Mouse (Mus musculus): Measurements from ENCODE around the gene Pou3f1. TPM values are rescaled to one million over a fixed set of nuclear protein-coding genes. Genes with fewer than 3 reads are reported as not detected.
A peak's percentile ranks its signal among the peaks of the same experiment; 100 is the strongest.
"Not testable (repeated sequence)": the region's sequence is repeated elsewhere in the genome, so short reads cannot be mapped to it uniquely, and the experiment has no call there.

Pou3f1 gene
- polyA plus RNA-seq, 1 experiment from 2014 or later = 19.3 TPM

DNA sequence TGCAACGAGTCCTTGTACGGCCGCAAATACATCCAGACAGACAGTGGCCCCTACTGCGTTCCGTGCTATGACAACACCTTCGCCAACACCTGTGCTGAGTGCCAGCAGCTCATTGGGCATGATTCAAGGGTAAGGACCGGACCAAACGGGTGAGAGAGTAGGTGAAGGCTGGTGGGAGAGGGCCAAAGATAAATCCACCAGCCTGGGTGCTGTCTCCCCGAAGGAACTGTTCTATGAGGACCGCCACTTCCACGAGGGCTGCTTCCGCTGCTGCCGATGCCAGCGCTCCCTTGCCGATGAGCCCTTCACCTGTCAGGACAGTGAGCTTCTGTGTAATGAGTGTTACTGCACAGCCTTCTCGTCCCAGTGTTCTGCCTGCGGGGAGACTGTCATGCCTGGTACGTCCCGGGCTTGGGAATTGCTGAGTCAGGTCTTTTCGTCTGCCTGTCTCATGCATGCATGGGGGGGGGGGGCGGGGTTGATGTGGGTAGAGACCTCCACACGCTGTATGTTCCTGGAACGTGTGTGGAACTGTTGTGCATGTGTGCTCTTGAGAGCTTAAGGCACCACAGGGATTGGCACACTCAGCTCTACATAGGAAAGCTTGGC lies 49.2 kb downstream of the Pou3f1 start:
- no peaks in the 10 kb centered on the region for H3K9me3 ChIP-seq
- no peak overlapping the region for H3K4me2 ChIP-seq (replicated peaks)
- H3K9ac ChIP-seq (replicated peaks) = no peak overlapping the region
- H3K27ac ChIP-seq = no peak overlapping the region; the same call in 1 of the 2 replicates
- ATAC-seq = no peak
- H3K4me3 ChIP-seq (replicated peaks) = no peak overlapping the region
- WGBS = 91% methylated on average over 23 of the region's 23 CpGs
- H3K27me3 ChIP-seq = peaks cover 31% of the 10 kb centered on the region
- H3K36me3 ChIP-seq = no peaks in the 10 kb centered on the region
- H3K4me1 ChIP-seq (replicated peaks) = peaks cover 51% of the 10 kb centered on the region

DNA sequence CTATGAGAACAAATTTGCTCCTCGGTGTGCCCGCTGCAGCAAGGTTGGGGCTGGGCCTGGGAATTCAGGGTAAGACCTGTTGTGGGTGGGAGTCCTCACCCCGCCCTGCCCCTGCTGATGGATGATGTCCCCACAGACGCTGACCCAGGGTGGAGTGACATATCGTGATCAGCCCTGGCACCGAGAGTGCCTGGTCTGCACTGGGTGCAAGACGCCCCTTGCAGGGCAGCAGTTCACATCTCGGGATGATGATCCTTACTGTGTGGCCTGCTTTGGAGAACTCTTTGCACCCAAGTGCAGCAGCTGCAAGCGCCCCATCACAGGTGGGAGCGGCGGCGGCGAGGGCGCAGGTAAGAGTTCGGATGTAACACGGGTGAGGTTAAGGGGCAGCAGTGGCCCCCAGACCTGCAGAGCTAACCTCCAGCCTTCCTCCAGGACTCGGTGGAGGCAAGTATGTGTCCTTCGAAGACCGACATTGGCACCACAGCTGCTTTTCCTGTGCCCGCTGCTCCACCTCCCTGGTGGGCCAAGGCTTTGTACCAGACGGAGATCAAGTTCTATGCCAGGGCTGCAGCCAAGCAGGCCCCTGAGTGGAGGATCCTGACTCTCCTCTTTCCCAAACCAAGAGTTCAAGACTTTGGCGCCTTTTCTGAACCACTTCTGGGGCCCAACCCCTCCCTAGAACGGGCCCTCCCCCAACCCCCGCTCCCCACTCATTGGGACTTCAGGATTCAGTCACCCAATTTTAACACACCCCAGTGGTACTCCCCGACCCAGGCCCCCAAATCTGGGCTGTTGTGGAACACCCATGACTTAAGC lies 51.0 kb downstream of the Pou3f1 start:
- H3K4me1 ChIP-seq (replicated peaks) = peaks cover 41% of the 10 kb centered on the region
- ATAC-seq; H3K9ac ChIP-seq (replicated peaks); H3K27ac ChIP-seq; H3K36me3 ChIP-seq; H3K9me3 ChIP-seq; H3K4me2 ChIP-seq (replicated peaks); H3K4me3 ChIP-seq (replicated peaks): not testable (repeated sequence)
- peaks cover 32% of the 10 kb centered on the region for H3K27me3 ChIP-seq
- 87% methylated on average over 25 of the region's 25 CpGs for WGBS

DNA sequence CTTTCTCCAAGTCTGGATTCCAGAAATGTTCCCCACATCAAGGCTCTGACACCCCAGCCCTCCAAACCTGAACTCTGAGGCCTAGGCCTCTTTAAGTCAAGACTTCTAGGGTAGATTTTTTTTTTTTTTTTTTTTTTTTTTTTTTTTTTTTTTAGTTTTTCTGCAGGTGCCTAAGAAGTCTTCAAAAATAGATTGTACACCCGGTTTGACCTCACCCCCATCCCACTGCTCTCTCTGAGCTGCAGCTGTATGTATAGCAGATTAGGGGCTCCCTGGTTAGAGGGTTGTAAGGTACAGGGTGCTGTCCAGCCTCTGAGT lies 51.6 kb downstream of the Pou3f1 start:
- H3K27ac ChIP-seq; H3K9ac ChIP-seq (replicated peaks); H3K4me3 ChIP-seq (replicated peaks); ATAC-seq; H3K36me3 ChIP-seq; H3K9me3 ChIP-seq: not testable (repeated sequence)
- Histone ChIP-seq H3K27me3 (peaks cover 32% of the 10 kb centered on the region), H3K4me2 (replicated peaks) (peak overlapping the region; percentile 57), H3K4me1 (replicated peaks) (peaks cover 41% of the 10 kb centered on the region)
- 6% methylated on average over 1 of the region's 1 CpGs for WGBS

DNA sequence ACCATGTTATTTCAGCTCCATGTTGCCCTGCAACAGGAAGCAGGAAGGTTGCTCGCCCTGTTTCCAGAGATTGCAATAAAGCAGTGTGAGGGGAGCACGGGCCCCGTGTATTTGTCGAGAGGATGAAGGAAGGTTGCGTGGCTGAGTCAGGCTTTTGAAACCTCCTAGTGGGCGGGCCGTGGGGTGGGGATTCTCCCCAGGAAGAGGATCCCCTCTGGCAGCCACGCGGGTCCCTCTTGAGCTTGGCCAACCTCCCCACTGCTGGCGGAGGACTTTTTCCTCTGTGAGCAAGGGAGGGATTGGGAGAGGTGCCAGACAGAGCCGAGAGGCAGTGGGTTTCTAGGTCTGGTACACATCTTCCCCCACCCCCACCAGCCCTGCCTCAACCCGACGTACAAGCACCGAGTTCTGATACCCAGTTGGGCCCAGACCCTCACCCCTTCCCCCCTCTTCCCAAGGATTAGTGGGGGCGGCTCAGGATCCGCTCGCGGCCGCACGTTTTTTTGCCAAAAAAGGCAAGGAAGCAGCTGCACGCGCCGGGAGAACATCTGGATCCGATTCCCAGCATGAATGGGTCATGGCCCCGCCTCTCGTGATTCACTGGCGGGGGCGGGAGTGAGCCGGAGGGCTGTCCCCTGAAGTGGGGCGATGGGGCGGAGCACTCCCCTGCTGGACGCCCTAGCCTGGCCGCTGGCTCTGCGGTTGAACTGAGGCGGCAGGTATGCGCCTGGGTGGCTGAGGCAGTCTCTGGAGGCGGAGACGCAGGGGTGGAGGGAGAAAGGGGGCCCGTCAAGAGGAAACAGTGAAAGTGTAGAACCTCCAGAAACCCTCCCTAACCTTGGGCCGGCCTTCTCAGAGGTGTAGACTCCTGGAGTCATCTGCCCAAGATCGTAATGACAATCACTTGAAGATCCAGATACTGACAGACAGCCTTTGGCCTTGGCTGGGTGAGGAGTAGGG lies 52.2 kb downstream of the Pou3f1 start:
- Histone ChIP-seq H3K4me1 (replicated peaks) (peaks cover 35% of the 10 kb centered on the region), H3K4me3 (replicated peaks) (peak overlapping the region; percentile 28), H3K4me2 (replicated peaks) (peak overlapping the region; percentile 57), H3K36me3 (no peaks in the 10 kb centered on the region), H3K9ac (replicated peaks) (peak overlapping the region; percentile 52), H3K27me3 (peaks cover 32% of the 10 kb centered on the region), H3K9me3 (no peaks in the 10 kb centered on the region), H3K27ac (no peak overlapping the region; the same call in 1 of the 2 replicates)
- peak; percentile 53 for ATAC-seq
- WGBS = 2% methylated on average over 41 of the region's 41 CpGs

DNA sequence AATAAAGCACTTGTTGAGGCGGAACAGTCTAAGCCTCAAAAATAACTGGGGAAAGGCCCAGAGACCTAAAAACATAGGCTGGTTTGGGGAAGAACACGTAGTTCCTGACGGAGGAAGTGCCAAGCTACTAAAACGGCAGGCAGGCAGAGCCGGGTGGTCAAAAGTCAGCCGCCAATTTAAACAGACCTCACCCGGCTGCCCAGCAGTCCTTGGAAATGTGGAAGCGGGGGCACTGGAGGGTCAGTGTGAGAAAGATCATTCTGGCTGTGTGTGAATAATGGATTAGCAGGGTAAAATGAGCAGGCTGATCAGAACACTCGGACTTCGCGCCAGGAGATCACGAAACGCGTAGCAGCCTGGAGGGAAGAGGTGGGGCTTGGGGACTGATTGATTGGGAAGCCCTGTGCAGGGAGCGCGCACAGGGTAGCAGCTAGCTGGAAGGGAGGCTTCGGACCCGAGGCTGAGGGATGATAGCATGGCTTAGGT lies 53.4 kb downstream of the Pou3f1 start:
- Histone ChIP-seq H3K36me3 (no peaks in the 10 kb centered on the region), H3K27ac (no peak overlapping the region), H3K4me3 (replicated peaks) (peak overlapping the region; percentile 15), H3K4me2 (replicated peaks) (peak overlapping the region; percentile 46), H3K9me3 (no peaks in the 10 kb centered on the region), H3K9ac (replicated peaks) (no peak overlapping the region), H3K27me3 (peaks cover 32% of the 10 kb centered on the region), H3K4me1 (replicated peaks) (peaks cover 27% of the 10 kb centered on the region)
- WGBS = 3% methylated on average over 18 of the region's 18 CpGs
- no peak for ATAC-seq

Other genes starting within 250 kb of the Pou3f1 start
- 0.79 and 1.1 TPM in 2 replicates for gene 3100002H09Rik, start 46.0 kb upstream of the Pou3f1 start, polyA plus RNA-seq (2015; fragmentation: Nextera tagmentation; extraction: Ambion mirVana)
- 48.3 and 51.1 TPM in 2 replicates for gene Utp11, start 36.8 kb downstream of the Pou3f1 start, polyA plus RNA-seq (2015; fragmentation: Nextera tagmentation; extraction: Ambion mirVana)
- 2.8 and 3.0 TPM in 2 replicates for gene Fhl3, start 43.9 kb downstream of the Pou3f1 start, polyA plus RNA-seq (2015; fragmentation: Nextera tagmentation; extraction: Ambion mirVana)
- 147 and 153 TPM in 2 replicates for gene Sf3a3, start 58.0 kb downstream of the Pou3f1 start, polyA plus RNA-seq (2015; fragmentation: Nextera tagmentation; extraction: Ambion mirVana)
- gene Inpp5b, start 85.0 kb downstream of the Pou3f1 start, polyA plus RNA-seq (2015; fragmentation: Nextera tagmentation; extraction: Ambion mirVana) = 25.4 and 30.4 TPM in 2 replicates
- gene Mtf1, start 145.3 kb downstream of the Pou3f1 start, polyA plus RNA-seq (2015; fragmentation: Nextera tagmentation; extraction: Ambion mirVana) = 14.6 and 15.7 TPM in 2 replicates
- gene Yrdc, start 193.9 kb downstream of the Pou3f1 start, polyA plus RNA-seq (2015; fragmentation: Nextera tagmentation; extraction: Ambion mirVana) = 42.8 and 45.1 TPM in 2 replicates
- 70.6 and 77.5 TPM in 2 replicates for gene 1110065P20Rik, start 194.4 kb downstream of the Pou3f1 start, polyA plus RNA-seq (2015; fragmentation: Nextera tagmentation; extraction: Ambion mirVana)
- gene Maneal, start 205.4 kb downstream of the Pou3f1 start, polyA plus RNA-seq (2015; fragmentation: Nextera tagmentation; extraction: Ambion mirVana) = 7.3 and 9.5 TPM in 2 replicates
- gene Epha10, start 224.1 kb downstream of the Pou3f1 start, polyA plus RNA-seq (2015; fragmentation: Nextera tagmentation; extraction: Ambion mirVana) = 10.0 and 13.4 TPM in 2 replicates

Measured in midbrain, embryonic 13.5 days (tissue).